Mouse (Mus musculus): ENCODE measurements around the gene Ddx10.

GRCm38 (mm10) chr9:53075931-53076330 lies 171.9 kb downstream of the Ddx10 start:
- TF ChIP-seq CTCF (IDR thresholded peaks at IDR 0.05; ENCODE audit: insufficient read depth, low read depth, low read length): no peak
- no peak for TF ChIP-seq POLR2A (IDR thresholded peaks at IDR 0.05; ENCODE audit: insufficient read depth, low read depth, low read length)
